Mouse (Mus musculus) heart, embryonic 16.5 days (tissue): ENCODE data around the gene Tnk2. TPM values are rescaled to one million over a fixed set of nuclear protein-coding genes. Genes with fewer than 3 reads are reported as not detected.

Experiments
- ATAC-seq: fragments of 200-750 bp; cut with Nextera tagmentation; replicated peaks from 2 replicates; pipeline ENCODE4 v1.8.0; 2017; ENCODE audit warnings: moderate number of reproducible peaks; ENCODE audit not compliant: insufficient read depth, low FRiP score; ENCODE audit errors: extremely low read depth
- H3K27ac ChIP-seq: fragments of 300-500 bp; sonication (generic); 2 replicates; pipeline ENCODE4 v1.5.1; 2014; ENCODE audit warnings: mild to moderate bottlenecking, low read length, control low read depth, moderate library complexity
- H3K27me3 ChIP-seq: fragments of 300-500 bp; sonication (generic); 2 replicates; pipeline ENCODE4 v1.6.1; 2014; ENCODE audit warnings: low read length, mixed read lengths; ENCODE audit not compliant: control insufficient read depth, insufficient read depth
- H3K36me3 ChIP-seq: fragments of 300-500 bp; sonication (generic); 2 replicates; pipeline ENCODE4 v1.6.1; 2014; ENCODE audit not compliant: control insufficient read depth, insufficient read depth
- H3K4me1 ChIP-seq: fragments of 300-500 bp; sonication (generic); 2 replicates; pipeline ENCODE4 v1.6.1; 2014; ENCODE audit warnings: low read length, mixed read lengths; ENCODE audit not compliant: control insufficient read depth, insufficient read depth
- H3K4me2 ChIP-seq: fragments of 300-500 bp; sonication (generic); 2 replicates; pipeline ENCODE4 v1.6.1; 2014; ENCODE audit warnings: low read depth, mild to moderate bottlenecking, control low read depth, low read length
- H3K4me3 ChIP-seq: fragments of 300-500 bp; sonication (generic); 2 replicates; pipeline ENCODE4 v1.5.1; 2014; ENCODE audit warnings: mild to moderate bottlenecking, control low read depth, low read length
- H3K9ac ChIP-seq: fragments of 300-500 bp; sonication (generic); 2 replicates; pipeline ENCODE4 v1.6.1; 2014; ENCODE audit warnings: low read length, control low read depth
- H3K9me3 ChIP-seq: fragments of 300-500 bp; sonication (generic); replicated peaks from 2 replicates; pipeline ENCODE4 v1.6.1; 2016; ENCODE audit warnings: low read length; ENCODE audit not compliant: control insufficient read depth
- WGBS: fragments of 180-500 bp; shearing (Covaris S2); extraction: QIAGEN DNeasy Blood & Tissue Kit; methylation state at CpG from one replicate; pipeline ENCODE4 v1.1.7; 2014; 5-methylcytosine and 5-hydroxymethylcytosine counted together
- polyA plus RNA-seq: library from polyadenylated mRNA; unstranded; fragments of >200 nt; fragmentation: Nextera tagmentation; extraction: Ambion mirVana; gene quantifications from 2 replicates; pipeline ENCODE4 v1.2.1, GENCODE M21; 2015

Tnk2 gene
- polyA plus RNA-seq, 1 experiment from 2014 or later = 9.0 TPM

- WGBS = 60% methylated on average over 5 of the region's 5 CpGs
- Histone ChIP-seq H3K9me3 (no peaks in the 10 kb centered on the region), H3K27ac (peak overlapping the region; percentile 66), H3K4me3 (no peak overlapping the region), H3K36me3 (no peaks in the 10 kb centered on the region), H3K9ac (no peak overlapping the region), H3K27me3 (no peaks in the 10 kb centered on the region), H3K4me2 (no peak overlapping the region), H3K4me1 (peaks cover 14% of the 10 kb centered on the region; the same call in 1 of the 2 replicates)
- peak; percentile 32; the same call in 1 of the 2 replicates for ATAC-seq
Observed at GRCm38 (mm10) chr16:32650974-32651618, 7.4 kb downstream of the Tnk2 start.

DNA sequence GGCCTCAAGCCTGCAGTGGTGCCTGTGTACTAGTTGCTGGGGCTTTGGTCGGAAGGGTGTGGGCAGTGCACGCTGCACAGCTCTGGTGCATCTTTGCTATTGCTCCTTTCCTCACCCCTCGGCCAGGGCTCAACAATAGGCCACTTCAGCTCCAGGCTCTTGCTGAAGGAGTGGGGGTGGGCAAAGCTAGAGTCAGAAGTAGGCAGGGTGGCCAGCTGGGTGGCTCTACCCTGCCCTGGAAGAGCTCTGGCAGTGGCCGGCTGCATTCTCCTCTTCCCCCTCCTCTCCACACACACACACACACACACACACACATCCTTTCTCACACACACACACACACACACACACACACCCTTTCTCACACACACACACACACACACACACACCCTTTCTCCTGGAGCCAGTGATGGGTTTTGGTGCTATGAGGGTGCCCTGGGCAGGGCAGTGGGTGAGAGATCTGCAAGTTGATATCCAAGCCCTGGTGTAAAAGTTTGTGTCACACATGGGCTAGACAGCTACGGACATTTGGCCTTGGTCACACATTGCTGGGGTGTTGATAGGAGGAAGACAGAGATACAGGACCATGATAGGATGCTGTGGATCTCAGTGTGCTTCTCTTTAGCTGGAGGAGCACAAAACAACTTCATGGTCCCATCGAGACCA is 10.5 kb downstream of the Tnk2 start:
- Histone ChIP-seq H3K4me3 (no peak overlapping the region), H3K4me1 (peaks cover 24% of the 10 kb centered on the region), H3K9me3 (no peaks in the 10 kb centered on the region), H3K27ac (no peak overlapping the region), H3K4me2 (no peak overlapping the region), H3K36me3 (no peaks in the 10 kb centered on the region), H3K9ac (no peak overlapping the region), H3K27me3 (no peaks in the 10 kb centered on the region)
- no peak for ATAC-seq
- WGBS = 68% methylated on average over 6 of the region's 6 CpGs

DNA sequence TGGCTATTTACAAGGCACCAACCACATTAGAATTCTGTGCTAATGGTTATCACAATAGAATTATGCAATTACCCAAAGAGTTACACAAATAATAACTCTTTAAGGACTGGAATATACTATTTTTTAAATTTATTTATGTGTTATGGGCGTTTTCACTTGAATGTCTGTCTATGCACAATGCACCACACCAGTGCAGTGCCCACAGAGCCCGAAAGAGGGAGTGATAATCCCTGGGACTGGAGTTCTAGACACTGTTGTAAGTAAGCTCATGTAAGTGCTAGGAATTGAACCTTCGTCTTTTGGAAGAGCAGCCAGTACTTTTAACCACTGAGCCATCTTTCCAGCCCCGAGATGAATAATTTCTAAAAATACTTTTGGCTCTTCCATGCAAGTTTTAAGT is 11.9 kb downstream of the Tnk2 start:
- no peak for ATAC-seq
- Histone ChIP-seq H3K36me3 (no peaks in the 10 kb centered on the region), H3K9me3 (no peaks in the 10 kb centered on the region), H3K27ac (no peak overlapping the region), H3K4me2 (no peak overlapping the region), H3K4me1 (peaks cover 38% of the 10 kb centered on the region), H3K27me3 (no peaks in the 10 kb centered on the region), H3K4me3 (no peak overlapping the region), H3K9ac (no peak overlapping the region)
- WGBS = 88% methylated on average over 4 of the region's 4 CpGs

DNA sequence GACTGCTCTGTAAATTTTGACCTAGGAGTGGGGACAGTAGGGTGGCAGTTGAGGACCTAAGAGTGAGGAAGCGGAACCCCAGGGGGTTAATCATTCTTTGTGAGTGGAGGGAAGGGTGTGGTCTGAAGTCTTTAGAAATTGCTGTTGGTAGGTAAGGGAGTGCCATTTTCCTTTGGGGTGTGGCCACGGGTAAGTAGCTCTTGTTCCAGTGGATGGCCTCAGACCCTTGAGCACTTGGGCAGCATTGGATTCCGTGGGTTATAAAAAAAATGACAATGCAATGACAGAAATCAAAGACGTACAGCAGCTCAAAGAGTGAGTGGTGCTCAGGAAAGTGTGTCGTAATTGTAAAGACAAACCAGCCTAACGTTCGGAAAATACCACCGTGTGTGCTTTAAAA is 12.6 kb downstream of the Tnk2 start:
- WGBS = 66% methylated on average over 8 of the region's 8 CpGs
- no peak for ATAC-seq
- Histone ChIP-seq H3K4me3 (no peak overlapping the region), H3K4me1 (peaks cover 41% of the 10 kb centered on the region), H3K27ac (no peak overlapping the region), H3K27me3 (no peaks in the 10 kb centered on the region), H3K9me3 (no peaks in the 10 kb centered on the region), H3K4me2 (no peak overlapping the region), H3K9ac (no peak overlapping the region), H3K36me3 (no peaks in the 10 kb centered on the region)

GRCm38 (mm10) chr16:32656794-32657193 is 13.1 kb downstream of the Tnk2 start:
- no peaks in the 10 kb centered on the region for H3K36me3 ChIP-seq
- ATAC-seq = no peak

DNA sequence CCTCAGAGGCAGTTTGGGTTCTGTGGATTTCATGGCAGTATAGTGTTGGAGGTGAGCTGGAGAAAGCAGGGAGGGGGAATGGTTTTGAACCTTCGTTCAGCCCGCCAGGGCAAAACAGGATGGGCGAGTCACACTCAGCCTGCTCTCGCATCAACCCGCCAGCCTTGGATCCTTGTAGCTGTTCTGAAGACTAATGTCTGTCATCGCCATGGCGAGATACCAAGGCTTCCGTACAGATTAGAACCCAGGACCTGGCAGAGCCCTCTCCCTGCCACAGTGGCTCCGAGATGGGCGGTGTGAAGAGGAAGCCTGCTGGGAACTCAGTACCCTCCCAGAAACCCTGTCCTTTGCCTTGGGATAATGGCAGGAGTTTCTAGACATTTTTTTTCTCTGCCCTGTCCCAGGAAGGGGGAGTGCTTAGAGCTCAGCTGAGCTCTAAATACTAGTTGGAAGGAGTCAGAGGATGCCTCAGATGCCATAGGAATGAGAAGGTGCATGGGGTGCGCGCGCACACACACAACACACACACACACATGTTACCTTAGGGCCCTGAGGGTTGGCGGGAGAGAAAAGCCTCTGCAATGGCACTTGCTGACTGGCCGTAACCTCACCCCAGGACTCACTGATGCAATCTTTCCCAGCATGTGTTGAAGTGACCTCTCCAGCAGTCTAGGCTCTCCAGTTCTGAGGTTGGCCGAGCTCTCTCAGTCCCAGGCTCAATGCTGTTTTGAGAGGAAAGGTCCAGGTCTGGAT is 14.0 kb downstream of the Tnk2 start:
- 78% methylated on average over 16 of the region's 16 CpGs for WGBS
- Histone ChIP-seq H3K27me3 (no peaks in the 10 kb centered on the region), H3K9ac (no peak overlapping the region), H3K4me2 (no peak overlapping the region), H3K27ac (no peak overlapping the region), H3K36me3 (no peaks in the 10 kb centered on the region), H3K4me1 (peaks cover 48% of the 10 kb centered on the region), H3K9me3 (no peaks in the 10 kb centered on the region), H3K4me3 (no peak overlapping the region)
- no peak for ATAC-seq

More at GRCm38 (mm10) chr16:32656794-32657193, 13.1 kb downstream of the Tnk2 start:
- H3K27me3 ChIP-seq = no peaks in the 10 kb centered on the region
- H3K4me2 ChIP-seq = no peak overlapping the region
- 56% methylated on average over 8 of the region's 8 CpGs for WGBS
- peaks cover 43% of the 10 kb centered on the region for H3K4me1 ChIP-seq
- no peak overlapping the region for H3K27ac ChIP-seq
- no peak overlapping the region for H3K4me3 ChIP-seq
- H3K9me3 ChIP-seq = no peaks in the 10 kb centered on the region
- H3K9ac ChIP-seq = no peak overlapping the region

DNA sequence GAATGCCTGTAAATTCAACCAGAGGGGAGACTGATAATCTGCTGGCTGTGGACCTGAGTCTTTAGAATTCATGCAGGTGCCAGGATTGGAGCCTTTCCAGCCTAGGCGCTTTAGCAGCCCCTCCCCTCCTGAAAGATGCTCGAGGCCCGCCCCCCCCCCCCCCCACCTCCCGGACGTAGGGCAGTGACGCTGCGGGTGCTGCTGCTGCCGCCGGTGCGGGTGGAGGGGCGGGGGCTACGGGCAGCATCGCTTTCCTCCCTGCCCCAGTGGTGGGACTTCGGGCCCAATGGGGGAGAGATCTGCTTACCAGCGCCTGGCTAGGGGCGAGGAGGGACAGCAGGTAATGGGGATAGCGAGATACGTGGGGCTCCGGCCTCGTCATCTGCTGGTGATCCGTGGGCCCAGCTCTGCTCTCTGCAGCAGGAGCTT is 15.1 kb downstream of the Tnk2 start:
- no peaks in the 10 kb centered on the region for H3K36me3 ChIP-seq
- ATAC-seq = no peak
- no peaks in the 10 kb centered on the region for H3K9me3 ChIP-seq
- WGBS = 3% methylated on average over 20 of the region's 21 CpGs
- no peaks in the 10 kb centered on the region for H3K27me3 ChIP-seq
- peaks cover 50% of the 10 kb centered on the region for H3K4me1 ChIP-seq
- no peak overlapping the region for H3K27ac ChIP-seq
- H3K9ac ChIP-seq = peak overlapping the region; percentile 49
- H3K4me2 ChIP-seq = peak overlapping the region; percentile 64
- H3K4me3 ChIP-seq = peak overlapping the region; percentile 42

- Histone ChIP-seq H3K27ac (no peak overlapping the region; the same call in 1 of the 2 replicates), H3K36me3 (no peaks in the 10 kb centered on the region), H3K27me3 (no peaks in the 10 kb centered on the region), H3K4me1 (peaks cover 55% of the 10 kb centered on the region), H3K4me2 (peak overlapping the region; percentile 64), H3K9ac (peak overlapping the region; percentile 49), H3K4me3 (peak overlapping the region; percentile 42), H3K9me3 (no peaks in the 10 kb centered on the region)
- WGBS = 11% methylated on average over 8 of the region's 8 CpGs
- ATAC-seq = no peak
Observed at GRCm38 (mm10) chr16:32659385-32659784, 15.7 kb downstream of the Tnk2 start.

GRCm38 (mm10) chr16:32660095-32660494 is 16.4 kb downstream of the Tnk2 start:
- ATAC-seq = no peak
- Histone ChIP-seq H3K27ac (peak overlapping the region; percentile 81), H3K27me3 (no peaks in the 10 kb centered on the region), H3K4me3 (no peak overlapping the region), H3K4me2 (no peak overlapping the region), H3K36me3 (no peaks in the 10 kb centered on the region), H3K9ac (peak overlapping the region; percentile 10; the same call in 1 of the 2 replicates), H3K4me1 (peaks cover 55% of the 10 kb centered on the region), H3K9me3 (no peaks in the 10 kb centered on the region)
- 39% methylated on average over 1 of the region's 1 CpGs for WGBS
